Mouse (Mus musculus) liver, embryonic 14.5 days (tissue): Measurements from ENCODE around the gene Ttc21a. TPM values are rescaled to one million over a fixed set of nuclear protein-coding genes. Genes with fewer than 3 reads are reported as not detected.
A peak's percentile ranks its signal among the peaks of the same experiment; 100 is the strongest.

Experiments
- ATAC-seq: fragments of 200-750 bp; cut with Nextera tagmentation; 2 replicates; pipeline ENCODE4 v1.8.0; 2017; ENCODE audit warnings: moderate number of reproducible peaks, mild to moderate bottlenecking, moderate library complexity; ENCODE audit not compliant: insufficient read depth
- DNase-seq, 3 experiments: peaks; one replicate each; pipeline ENCODE4 v3.0.0-alpha.2; 2012 to 2013; ENCODE audit warnings: low read depth in 3 of 3, low spot score in 3 of 3
- H3K27ac ChIP-seq: fragments of 300-500 bp; sonication (generic); 2 replicates; pipeline ENCODE4 v1.5.1; 2014; ENCODE audit warnings: moderate library complexity, mild to moderate bottlenecking, control low read depth, inconsistent platforms
- H3K27me3 ChIP-seq: fragments of 300-500 bp; sonication (generic); 2 replicates; pipeline ENCODE4 v1.6.1; 2014; ENCODE audit warnings: mild to moderate bottlenecking, low read length, moderate library complexity; ENCODE audit not compliant: control insufficient read depth, insufficient read depth
- H3K36me3 ChIP-seq: fragments of 300-500 bp; sonication (generic); replicated peaks from 2 replicates; pipeline ENCODE4 v1.6.1; 2014; ENCODE audit warnings: low read depth; ENCODE audit not compliant: control insufficient read depth, insufficient read depth
- H3K4me1 ChIP-seq, 2 experiments: fragments of 200-500 bp in 1 of 2; fragments of 300-500 bp in 1 of 2; sonication (generic) in 1 of 2; replicated peaks; 2 replicates each; pipeline ENCODE4 v1.6.1; 2012 to 2014; ENCODE audit warnings: antibody characterized with exemption in 1 of 2, inconsistent platforms in 1 of 2, low read length in 1 of 2; ENCODE audit not compliant: control insufficient read depth in 2 of 2, insufficient read depth in 2 of 2
- H3K4me2 ChIP-seq: fragments of 300-500 bp; sonication (generic); 2 replicates; pipeline ENCODE4 v1.6.1; 2014; ENCODE audit warnings: low read depth, mild to moderate bottlenecking, control low read depth, moderate library complexity
- H3K4me3 ChIP-seq, 2 experiments: fragments of 200-500 bp in 1 of 2; fragments of 300-500 bp in 1 of 2; sonication (generic) in 1 of 2; 2 replicates each; pipeline ENCODE4 v1.5.1; 2012 to 2014; ENCODE audit warnings: low read depth in 2 of 2, low read length in 2 of 2, mild to moderate bottlenecking in 2 of 2, control low read depth in 1 of 2, inconsistent platforms in 1 of 2, moderate library complexity in 1 of 2; ENCODE audit not compliant: insufficient read depth in 1 of 2
- H3K9ac ChIP-seq: fragments of 300-500 bp; sonication (generic); replicated peaks from 2 replicates; pipeline ENCODE4 v1.6.1; 2014; ENCODE audit warnings: mild to moderate bottlenecking, control low read depth, moderate library complexity
- H3K9me3 ChIP-seq: fragments of 300-500 bp; sonication (generic); 2 replicates; pipeline ENCODE4 v1.6.1; 2016; ENCODE audit warnings: low read length, mixed read lengths; ENCODE audit not compliant: control insufficient read depth
- CTCF ChIP-seq: IDR thresholded peaks from 2 replicates; pipeline ENCODE4 v1.5.1; 2016; ENCODE audit warnings: antibody characterized with exemption, low read depth, control low read depth
- EP300 ChIP-seq: IDR thresholded peaks from 2 replicates; pipeline ENCODE4 v1.6.1; 2016; ENCODE audit warnings: antibody characterized with exemption, low read depth
- WGBS: fragments of 180-500 bp; shearing (Covaris S2); extraction: QIAGEN DNeasy Blood & Tissue Kit; methylation state at CpG from one replicate; pipeline ENCODE4 v1.1.7; 2014; ENCODE audit not compliant: insufficient replicate concordance; 5-methylcytosine and 5-hydroxymethylcytosine counted together
- polyA plus RNA-seq, 2 experiments: library from polyadenylated mRNA; depleted of rRNA in 1 of 2; stranded (reverse) in 1 of 2; unstranded in 1 of 2; fragments of >200 nt; fragmentation: Nextera tagmentation in 1 of 2; extraction: Ambion mirVana in 1 of 2; gene quantifications; 2 replicates each; pipeline versions ENCODE4 v1.2.1 to v1.2.3; 2012 to 2014

Ttc21a gene
- polyA plus RNA-seq, 2 experiments = 0.11 to 0.22 TPM

- H3K27ac ChIP-seq = peak within 1 kb of the TSS; percentile 55; the same call in 1 of the 2 replicates
- H3K9me3 ChIP-seq = no peaks in the 10 kb centered on the region
- DNase-seq (peak; percentile 98 to 99 (median 98)), ATAC-seq (peak; percentile 99)
- 4% methylated on average over 34 of the region's 34 CpGs for WGBS
- H3K36me3 ChIP-seq = no peaks in the 10 kb centered on the region
- TF ChIP-seq CTCF (0 out of 2 replicates have a peak, but pooled peaks have one; percentile 4), EP300 (no peak)
- H3K4me2 ChIP-seq = peak within 1 kb of the TSS; percentile 94
- H3K4me3 ChIP-seq = peak within 1 kb of the TSS; percentile 90 to 95
- H3K27me3 ChIP-seq = no peaks in the 10 kb centered on the region
- peaks cover 11 to 14% of the 10 kb centered on the region in 2 experiments for H3K4me1 ChIP-seq
- peak within 1 kb of the TSS; percentile 89 for H3K9ac ChIP-seq
Measured at GRCm38 (mm10) chr9:119894339-119895009, 42.9 kb upstream of the Ttc21a start, which contains the start of gene Wdr48. Gene Wdr48 (plus strand): TSS chr9:119894878.

DNA sequence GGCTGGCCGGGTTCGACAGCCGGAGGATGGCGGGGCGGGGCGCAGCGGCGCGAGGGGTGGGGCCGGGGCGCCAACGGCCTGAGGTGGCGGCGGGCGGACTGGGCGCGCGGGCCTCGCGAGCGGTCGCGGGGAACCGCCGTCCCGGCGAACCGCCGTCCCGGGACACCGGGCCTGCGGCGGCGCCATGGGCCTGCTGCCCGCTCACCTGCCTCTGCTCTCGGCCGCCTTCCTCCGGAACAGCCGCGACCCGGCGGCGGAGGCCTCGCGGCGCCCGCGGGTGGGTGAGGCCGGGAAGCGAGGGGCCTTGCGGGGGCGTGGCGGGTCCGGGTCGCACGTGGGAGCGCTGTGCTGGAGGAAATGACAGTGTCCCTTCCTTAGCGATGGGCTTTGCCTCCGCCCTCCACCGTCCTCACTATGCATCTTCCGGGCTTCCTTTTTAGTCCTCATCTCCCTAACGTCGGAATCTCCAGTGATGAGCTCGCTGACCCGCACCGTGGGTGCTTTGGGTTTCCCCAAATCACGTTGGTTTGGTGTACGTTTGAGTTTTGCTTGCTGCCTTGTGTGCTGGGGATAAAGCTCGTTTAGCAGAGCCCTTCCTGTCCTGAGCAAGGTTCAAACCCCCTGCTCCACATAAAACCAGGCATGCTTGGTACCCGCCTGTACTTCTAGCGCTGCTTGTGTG lies 42.2 kb upstream of the Ttc21a start:
- peak overlapping the region; percentile 89 for H3K9ac ChIP-seq
- H3K4me2 ChIP-seq = peak overlapping the region; percentile 94
- no peaks in the 10 kb centered on the region for H3K36me3 ChIP-seq
- H3K27me3 ChIP-seq = no peaks in the 10 kb centered on the region
- WGBS = under 1% methylated on average over 71 of the region's 71 CpGs
- DNase-seq = no peak
- ATAC-seq = peak; percentile 83
- peak overlapping the region; percentile 90 to 95 for H3K4me3 ChIP-seq
- H3K9me3 ChIP-seq = no peaks in the 10 kb centered on the region
- H3K4me1 ChIP-seq = peaks cover 11 to 14% of the 10 kb centered on the region in 2 experiments
- H3K27ac ChIP-seq = peak overlapping the region; percentile 55; the same call in 1 of the 2 replicates
- TF ChIP-seq CTCF (no peak), EP300 (no peak)

- H3K9ac ChIP-seq = no peak overlapping the region
- H3K4me3 ChIP-seq = no peak overlapping the region
- no peaks in the 10 kb centered on the region for H3K27me3 ChIP-seq
- H3K36me3 ChIP-seq = peaks cover 1% of the 10 kb centered on the region
- TF ChIP-seq EP300 (no peak), CTCF (no peak)
- ATAC-seq = no peak
- H3K9me3 ChIP-seq = no peaks in the 10 kb centered on the region
- no peak overlapping the region for H3K27ac ChIP-seq
- DNase-seq = no peak
- H3K4me1 ChIP-seq = peaks cover 6 to 11% of the 10 kb centered on the region in 2 experiments
- H3K4me2 ChIP-seq = no peak overlapping the region
- 74% methylated on average over 2 of the region's 2 CpGs for WGBS
Measured at GRCm38 (mm10) chr9:119899446-119899845, 38.0 kb upstream of the Ttc21a start.

DNA sequence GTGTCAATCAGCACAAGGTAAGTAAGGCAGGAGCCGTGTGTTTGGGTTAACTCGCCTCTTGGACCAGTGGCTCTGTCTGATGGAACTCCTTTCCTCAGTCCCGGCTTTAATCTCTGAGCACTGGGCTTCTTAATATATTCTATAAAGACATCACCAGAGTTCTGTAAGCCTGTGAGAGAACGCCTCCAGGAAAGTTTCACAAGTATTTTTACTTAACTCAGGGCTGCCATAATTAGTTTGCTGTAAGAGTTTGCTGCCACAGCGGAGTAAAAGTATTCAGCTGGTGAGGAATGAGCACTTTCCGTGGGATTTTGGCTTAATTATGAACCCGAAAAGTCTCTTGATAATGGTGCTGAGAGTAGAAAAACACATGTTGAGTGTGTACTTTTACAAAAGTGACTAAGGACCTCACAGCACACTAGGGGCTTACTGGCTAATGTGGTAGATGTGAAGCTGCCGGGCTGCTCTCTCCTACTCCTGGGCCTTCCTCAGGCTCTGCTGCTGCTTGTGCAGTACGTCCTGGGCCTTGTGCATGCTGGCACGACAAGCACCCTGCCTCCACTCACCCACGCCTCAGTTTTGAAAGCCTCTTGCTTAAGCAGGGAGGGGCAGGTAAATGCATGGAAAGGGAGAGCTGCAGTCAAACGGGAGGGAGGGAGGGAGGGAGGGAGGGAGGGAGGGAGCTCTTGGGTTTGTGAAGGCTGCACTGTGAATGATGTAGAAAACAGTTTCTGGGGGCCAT lies 34.8 kb upstream of the Ttc21a start:
- DNase-seq (no peak), ATAC-seq (no peak)
- no peaks in the 10 kb centered on the region for H3K4me1 ChIP-seq
- no peak overlapping the region for H3K4me3 ChIP-seq
- no peak overlapping the region for H3K4me2 ChIP-seq
- H3K36me3 ChIP-seq = peaks cover 27% of the 10 kb centered on the region
- no peaks in the 10 kb centered on the region for H3K9me3 ChIP-seq
- H3K27ac ChIP-seq = no peak overlapping the region
- TF ChIP-seq EP300 (no peak), CTCF (no peak)
- H3K27me3 ChIP-seq = no peaks in the 10 kb centered on the region
- H3K9ac ChIP-seq = no peak overlapping the region
- 76% methylated on average over 12 of the region's 12 CpGs for WGBS

- Histone ChIP-seq H3K4me2 (no peak overlapping the region), H3K27ac (no peak overlapping the region), H3K4me3 (no peak overlapping the region), H3K4me1 (no peaks in the 10 kb centered on the region), H3K9ac (no peak overlapping the region), H3K9me3 (no peaks in the 10 kb centered on the region), H3K36me3 (peaks cover 57% of the 10 kb centered on the region), H3K27me3 (no peaks in the 10 kb centered on the region)
- no peak for TF ChIP-seq EP300
- TF ChIP-seq CTCF = no peak
- no peak for ATAC-seq
- no peak for DNase-seq
- 87% methylated on average over 3 of the region's 3 CpGs for WGBS
Measured at GRCm38 (mm10) chr9:119908708-119909107, 28.7 kb upstream of the Ttc21a start.
